Mouse (Mus musculus): ENCODE measurements at regions not wholly inside any gene's neighbourhood (a gene's known extent, or its start where the extent isn't known, plus 50 kb on each side); places are given as distances from the start of the nearest gene placed in this dataset.

DNA sequence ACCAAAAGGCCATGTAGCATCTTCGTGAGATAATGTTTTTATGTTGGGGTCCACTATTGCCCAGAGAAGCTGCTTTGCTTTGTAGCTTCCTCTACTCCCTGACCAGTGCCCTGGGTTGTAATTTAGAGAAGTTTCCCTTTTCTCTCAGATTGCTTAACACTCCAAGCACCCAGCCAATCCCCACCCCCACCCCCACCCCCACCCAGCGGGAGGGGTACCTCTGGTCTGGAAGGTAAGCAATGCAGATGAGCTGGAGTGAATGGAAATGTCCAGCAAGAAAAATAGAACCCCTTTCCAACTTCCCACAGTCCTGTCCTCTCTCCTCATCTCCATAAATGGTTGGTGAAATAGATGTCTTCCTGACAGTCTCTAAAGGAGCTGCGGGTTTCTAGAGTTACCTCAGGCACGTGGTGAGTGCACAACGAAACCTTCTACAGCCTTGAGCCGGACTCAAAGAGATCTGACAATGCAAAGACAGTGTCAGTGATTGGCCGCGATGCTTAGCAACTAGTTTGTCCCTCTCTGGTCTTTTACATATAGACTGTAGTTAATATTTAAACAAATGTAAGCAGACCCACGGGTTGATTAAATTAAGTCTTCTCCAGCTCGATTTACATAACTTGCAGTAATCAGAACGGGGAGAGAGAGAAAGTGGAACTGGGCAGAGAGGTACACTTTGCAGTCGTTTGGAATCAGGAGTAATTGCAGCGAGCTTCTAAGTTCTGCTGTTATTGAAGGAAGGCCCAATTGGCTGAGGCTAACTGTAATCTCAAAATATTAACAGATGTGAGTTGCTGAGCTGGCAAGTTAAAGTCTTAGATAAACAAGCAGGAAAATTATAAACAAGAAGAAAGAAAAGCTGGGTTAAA lies 121.7 kb upstream of the Dapk1 start:
- TF ChIP-seq USF1 (IDR thresholded peaks at IDR 0.05; ENCODE audit: low read depth) (no peak), MAX (IDR thresholded peaks at IDR 0.05; ENCODE audit: low read depth) (no peak), MYOG (IDR thresholded peaks at IDR 0.05; ENCODE audit: control insufficient read depth in 1 of 3, insufficient read depth in 1 of 3, insufficient read length in 2 of 3, low read depth in 2 of 3) (no peak), POLR2A (IDR thresholded peaks at IDR 0.05; ENCODE audit: insufficient read length, low read depth) (no peak), REST (IDR thresholded peaks at IDR 0.05; ENCODE audit: insufficient read depth, insufficient read length) (no peak), POLR2AphosphoS2 (IDR thresholded peaks at IDR 0.05; ENCODE audit: insufficient read length, low read depth) (no peak), E2F4 (IDR thresholded peaks at IDR 0.05; ENCODE audit: insufficient read depth) (no peak), TCF12 (IDR thresholded peaks at IDR 0.05; ENCODE audit: insufficient read depth, poor library complexity, severe bottlenecking) (no peak)

Measured in myocyte (in vitro differentiated cells).